Mouse (Mus musculus): ENCODE data around the gene Rrp12. TPM values are rescaled to one million over a fixed set of nuclear protein-coding genes. Genes with fewer than 3 reads are reported as not detected.
"Not testable (repeated sequence)": the region's sequence is repeated elsewhere in the genome, so short reads cannot be mapped to it uniquely, and the experiment has no call there.

Rrp12 gene
- total RNA-seq (2015; ENCODE audit: low replicate concordance) (1.1 and 2.1 TPM in 2 replicates), total RNA-seq (2017; ENCODE audit: low replicate concordance) (1.2 TPM in 1 of 2 replicates, not detected in the other)

DNA sequence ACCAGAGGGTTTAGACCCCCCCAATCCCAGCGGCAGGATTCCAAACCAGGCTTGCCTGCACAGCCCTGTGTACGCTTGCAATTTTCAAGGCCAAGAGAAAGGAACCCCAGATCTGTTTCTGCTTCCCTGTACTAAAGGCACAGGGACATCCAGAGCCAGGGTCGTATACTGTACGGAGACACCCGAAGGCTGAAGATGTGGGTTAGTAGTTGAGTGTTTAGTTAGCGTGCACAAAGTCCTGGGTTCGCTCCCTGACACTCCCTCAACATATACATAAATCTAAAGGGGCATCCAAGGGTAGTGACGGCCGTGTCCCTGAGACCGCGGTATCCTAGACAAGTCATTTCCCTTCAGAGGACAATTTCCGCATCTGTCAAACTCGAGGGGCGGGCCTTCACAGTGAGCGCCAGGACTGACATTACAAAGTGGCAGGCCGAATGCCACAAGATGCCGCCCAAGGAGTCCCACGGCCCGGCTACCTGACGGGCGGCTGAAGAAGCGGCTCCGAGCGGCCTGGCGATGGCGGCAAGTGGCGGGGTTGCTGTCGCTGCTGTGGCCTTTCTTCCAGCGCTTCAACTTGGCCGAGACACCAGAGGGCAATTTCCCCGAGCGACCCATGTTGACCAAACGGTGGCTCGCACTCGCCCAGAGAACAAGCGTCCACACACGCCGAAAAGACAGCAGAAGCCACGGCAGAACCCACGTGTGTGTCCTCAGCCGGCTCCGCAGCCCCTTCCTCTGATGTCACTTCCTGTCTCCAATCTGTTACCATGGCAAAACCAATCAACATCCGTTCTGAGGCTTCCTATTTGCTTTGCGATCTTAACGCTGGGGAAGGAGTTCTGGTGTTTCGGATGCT, at the start of gene Rrp12:
Gene Rrp12 (minus strand): TSS at position 714 of the 859 bp plus-strand sequence.
- peak; percentile 94 for ATAC-seq (replicated peaks; ENCODE audit: low FRiP score, poor library complexity, severe bottlenecking)

DNA sequence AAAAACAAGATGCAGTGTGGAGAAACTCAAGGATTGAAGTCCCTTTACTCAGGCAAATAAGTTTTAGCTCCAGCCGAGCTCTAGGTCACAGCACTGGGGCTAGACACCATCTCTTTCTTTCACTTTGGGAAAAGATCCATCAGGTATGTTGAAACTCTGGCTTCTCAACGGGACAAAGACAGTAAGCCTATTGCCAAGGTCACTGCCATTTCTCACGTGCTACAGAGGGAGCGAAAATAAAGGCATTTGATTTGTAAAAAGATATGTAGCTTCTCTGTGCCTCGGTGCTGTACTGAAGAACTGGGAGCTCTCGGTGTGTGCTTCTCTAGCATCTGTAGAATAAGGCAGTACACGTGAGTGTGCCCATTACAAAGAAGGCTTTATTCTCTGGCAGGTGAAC, 47.9 kb upstream of the Rrp12 start:
- ATAC-seq (replicated peaks; ENCODE audit: low FRiP score, poor library complexity, severe bottlenecking) = no peak

DNA sequence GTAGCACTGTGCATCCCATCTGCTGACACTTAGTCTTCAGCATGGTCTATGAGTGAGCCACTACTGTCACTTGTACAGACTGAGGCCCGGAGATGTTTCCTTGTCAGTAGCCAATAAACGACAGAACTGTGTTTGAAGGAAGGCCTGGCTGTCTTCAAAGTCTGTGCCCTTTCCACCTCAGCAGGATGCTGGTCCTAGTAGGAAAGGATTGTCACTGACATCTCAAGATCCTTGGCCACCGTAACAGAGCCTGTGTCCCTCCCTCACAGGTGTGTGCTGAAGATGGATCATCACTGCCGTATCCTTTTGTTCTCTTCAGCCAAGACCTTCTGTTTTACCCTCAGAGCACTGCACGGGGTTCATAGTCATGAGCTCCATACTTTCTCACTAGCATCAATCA, 42.6 kb upstream of the Rrp12 start:
- no peak for ATAC-seq (replicated peaks; ENCODE audit: low FRiP score, poor library complexity, severe bottlenecking)

DNA sequence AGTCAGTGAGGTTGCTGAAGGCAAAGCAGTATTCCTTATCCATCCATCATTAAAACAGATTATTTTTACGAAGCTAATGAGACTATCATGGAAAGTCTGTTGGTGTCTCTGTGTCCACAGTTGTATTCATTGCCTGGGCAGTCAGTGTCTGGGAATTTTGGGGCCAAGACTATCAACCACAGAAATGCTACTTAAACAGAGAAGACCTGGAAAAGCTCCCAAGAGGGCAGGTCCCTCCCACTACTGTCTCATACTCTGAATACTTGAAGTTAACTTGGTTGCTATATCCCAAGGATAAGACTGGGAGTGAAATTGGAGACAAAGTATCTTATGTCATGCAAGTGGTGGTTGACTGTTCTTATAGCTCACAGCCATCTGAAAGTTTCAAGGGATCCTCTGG, 39.9 kb upstream of the Rrp12 start:
- no peak for ATAC-seq (replicated peaks; ENCODE audit: low FRiP score, poor library complexity, severe bottlenecking)

DNA sequence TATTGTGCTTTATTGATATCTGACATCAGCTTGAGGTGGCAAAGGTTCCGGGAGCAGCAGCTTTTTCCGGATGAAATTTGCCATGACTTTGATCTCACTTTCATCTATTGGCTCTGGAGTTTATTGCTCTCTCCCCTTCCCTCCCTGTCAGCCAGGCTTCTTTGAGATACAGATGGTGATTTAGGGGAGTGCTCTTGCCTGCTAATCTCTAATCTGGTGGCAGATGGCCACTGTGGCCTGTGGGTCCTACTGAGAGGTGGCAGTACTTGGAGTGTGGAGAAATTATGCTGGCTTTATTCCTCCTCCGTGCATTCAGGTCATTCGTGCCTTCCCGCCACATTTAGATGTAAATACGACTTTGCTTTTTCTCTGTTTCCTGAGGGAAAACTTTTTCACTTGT, 38.2 kb upstream of the Rrp12 start:
- ATAC-seq (replicated peaks; ENCODE audit: low FRiP score, poor library complexity, severe bottlenecking) = peak; percentile 36; the same call in 1 of the 2 replicates

DNA sequence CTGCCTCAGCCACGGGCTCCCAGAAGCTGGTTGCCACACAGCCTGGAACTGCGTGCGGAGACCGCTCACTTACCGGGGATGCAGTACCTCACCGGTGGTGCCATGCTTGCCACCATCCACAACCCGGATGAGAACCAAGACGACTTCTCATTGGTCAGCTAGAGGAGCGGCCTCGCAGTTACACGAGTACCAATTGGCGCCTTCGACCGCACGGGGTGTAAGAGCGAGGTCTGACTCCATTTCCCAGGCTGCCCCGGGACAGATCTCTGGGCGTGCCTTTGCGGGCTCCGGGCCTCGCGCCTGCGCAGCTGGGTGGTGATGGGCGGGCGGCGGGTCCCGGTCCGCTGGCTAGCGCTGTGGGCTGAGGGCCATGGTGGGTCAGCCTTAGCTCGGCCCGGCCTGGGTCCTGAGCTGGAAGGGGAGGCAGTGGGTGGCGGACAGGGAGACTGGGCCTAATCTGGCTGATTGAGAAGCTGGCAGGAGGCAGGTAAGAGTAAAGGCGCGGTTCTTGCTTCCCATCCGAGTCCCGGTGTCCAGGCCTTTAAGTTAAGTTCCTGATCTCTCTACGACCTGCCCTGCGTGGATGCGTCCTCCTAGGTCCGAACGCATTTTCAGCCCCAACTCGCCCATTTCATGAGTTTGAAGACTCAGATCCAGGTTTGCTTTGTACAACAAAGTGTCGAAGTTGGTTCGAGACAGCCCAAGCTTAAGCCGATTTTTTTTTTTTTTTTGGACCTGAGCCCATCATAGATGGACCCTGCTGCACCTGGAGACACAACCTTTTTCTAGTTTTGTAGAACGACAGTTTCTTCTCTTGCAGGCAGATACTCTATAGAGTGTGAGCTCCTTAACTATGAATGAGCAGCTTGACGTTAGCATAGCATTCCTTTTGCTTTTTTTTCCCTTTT, 37.5 kb upstream of the Rrp12 start, which contains the start of the genes Exosc1 and Zdhhc16:
Gene Exosc1 (minus strand): TSS at position 245 of the 908 bp plus-strand sequence.
Gene Zdhhc16 (plus strand): TSS at position 302 of the 908 bp plus-strand sequence.
- ATAC-seq (replicated peaks; ENCODE audit: low FRiP score, poor library complexity, severe bottlenecking) = peak; percentile 97

DNA sequence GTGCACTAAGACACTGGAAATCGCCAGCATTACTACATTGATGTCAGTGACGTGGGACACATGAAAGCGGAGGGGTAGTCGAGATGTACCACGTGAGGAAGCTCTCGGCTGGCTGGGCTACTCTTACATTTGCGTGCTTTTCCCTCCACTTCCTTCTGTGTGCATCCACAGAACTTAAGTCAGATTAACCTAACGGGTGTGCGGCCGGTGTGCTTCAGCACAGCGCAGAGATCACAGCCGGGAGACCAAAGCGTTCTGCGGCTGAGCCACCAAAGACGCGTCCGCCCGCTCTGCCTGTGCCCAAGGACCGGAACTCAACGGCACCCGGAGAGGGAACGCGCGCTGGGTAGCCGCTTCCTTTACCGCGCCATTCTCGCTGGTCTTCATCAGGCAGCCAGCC, 36.7 kb upstream of the Rrp12 start:
- peak; percentile 47 for ATAC-seq (replicated peaks; ENCODE audit: low FRiP score, poor library complexity, severe bottlenecking)

DNA sequence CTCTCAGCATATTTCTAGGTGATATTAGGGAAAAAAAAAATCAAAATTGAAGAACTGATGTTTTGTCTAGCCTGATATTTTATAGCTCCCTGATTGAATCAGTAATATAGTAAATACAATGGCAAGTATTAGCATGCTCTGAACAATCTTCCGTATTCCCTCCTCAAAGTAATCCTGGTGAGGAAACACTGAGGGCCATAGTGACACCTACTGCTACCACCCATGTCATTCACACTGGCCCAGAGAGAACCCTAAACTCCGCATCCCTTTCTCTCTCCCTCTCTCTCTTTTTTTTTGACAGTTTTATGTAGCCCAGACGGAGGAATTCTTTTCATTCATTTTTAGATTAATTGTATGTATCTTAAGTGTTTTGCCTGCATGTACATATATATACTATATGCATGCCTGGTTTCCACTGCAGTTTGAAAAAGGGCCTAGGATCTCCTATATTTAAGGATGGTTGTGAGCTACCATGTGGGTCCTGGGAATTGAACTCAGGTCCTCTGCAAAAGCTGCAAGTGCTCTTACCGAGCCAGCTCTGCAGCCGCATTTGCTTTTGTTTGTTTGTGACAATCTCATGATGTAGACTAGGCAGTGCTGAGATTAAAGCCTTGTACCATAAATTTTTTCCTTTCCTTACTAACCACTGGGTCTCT, 24.6 kb upstream of the Rrp12 start:
- no peak for ATAC-seq (replicated peaks; ENCODE audit: low FRiP score, poor library complexity, severe bottlenecking)

DNA sequence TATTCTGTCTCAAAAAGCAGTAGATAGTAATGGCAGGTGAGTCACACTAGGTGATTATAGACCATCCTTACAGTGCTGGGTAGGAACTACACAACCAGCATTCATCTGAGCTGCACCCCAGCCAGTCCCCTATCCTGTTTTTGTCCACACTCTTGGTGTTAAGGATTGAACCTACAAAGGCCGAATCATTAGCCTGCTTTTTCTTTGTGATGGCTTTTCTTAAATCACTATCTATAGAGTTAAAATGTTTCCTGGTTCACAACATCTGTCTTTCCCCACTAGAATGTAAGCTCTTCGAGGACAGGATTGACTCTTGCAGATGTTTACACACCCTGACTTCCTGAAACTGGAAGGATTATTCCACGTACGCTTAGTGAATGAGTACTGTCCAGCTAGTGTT, 23.5 kb upstream of the Rrp12 start:
- ATAC-seq (replicated peaks; ENCODE audit: low FRiP score, poor library complexity, severe bottlenecking) = no peak

DNA sequence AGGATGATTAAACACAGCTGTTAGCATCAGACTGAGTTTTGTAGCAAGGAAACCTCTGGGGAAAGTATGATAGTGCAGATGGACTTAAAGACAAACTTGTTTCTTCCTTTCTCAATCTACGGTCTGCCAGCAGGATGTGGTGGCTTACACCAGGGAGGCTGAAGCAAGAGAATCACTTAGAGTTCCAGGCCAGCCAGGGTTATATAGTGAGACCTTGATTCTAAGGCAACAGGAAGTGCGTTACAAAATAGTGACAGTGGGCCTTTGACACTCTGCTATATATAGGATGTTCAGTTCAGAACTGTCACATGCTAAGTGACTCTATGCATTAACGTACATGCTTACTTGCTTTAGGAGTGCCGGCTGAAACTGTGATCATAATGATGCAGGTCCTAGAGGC, 20.9 kb upstream of the Rrp12 start:
- ATAC-seq (replicated peaks; ENCODE audit: low FRiP score, poor library complexity, severe bottlenecking) = no peak

DNA sequence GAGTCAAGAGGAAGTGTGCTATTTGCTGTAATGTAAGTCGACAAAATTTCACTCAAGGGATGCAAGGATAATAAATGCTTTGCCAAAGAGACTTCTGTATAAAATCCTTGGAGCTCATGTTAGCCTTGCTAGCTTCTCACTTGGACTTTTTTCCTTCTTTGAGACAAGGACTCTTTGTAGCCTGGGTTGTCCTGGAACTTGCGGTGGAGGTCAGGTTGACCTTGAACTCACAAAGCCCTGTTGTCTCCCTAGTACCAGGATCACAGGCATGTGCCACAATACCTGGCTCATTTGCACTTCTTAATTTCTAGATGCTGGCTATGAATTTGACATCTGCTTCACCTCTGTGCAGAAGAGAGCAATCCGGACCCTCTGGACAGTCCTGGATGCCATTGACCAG, 19.3 kb upstream of the Rrp12 start:
- no peak for ATAC-seq (replicated peaks; ENCODE audit: low FRiP score, poor library complexity, severe bottlenecking)

DNA sequence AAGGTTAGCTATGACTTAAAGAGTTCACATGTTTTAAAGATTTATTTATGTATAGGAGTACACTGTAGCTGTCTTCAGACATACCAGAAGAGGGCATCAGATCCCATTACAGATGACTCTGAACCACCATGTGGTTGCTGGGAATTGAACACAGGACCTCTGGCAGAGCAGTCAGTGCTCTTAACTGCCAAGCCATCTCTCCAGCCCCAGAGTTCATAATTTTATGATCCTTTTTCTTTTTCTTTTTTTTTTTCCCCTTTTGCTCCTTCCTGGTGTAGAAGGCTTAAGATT, 18.6 kb upstream of the Rrp12 start:
- ATAC-seq (replicated peaks; ENCODE audit: low FRiP score, poor library complexity, severe bottlenecking) = not testable (repeated sequence)

DNA sequence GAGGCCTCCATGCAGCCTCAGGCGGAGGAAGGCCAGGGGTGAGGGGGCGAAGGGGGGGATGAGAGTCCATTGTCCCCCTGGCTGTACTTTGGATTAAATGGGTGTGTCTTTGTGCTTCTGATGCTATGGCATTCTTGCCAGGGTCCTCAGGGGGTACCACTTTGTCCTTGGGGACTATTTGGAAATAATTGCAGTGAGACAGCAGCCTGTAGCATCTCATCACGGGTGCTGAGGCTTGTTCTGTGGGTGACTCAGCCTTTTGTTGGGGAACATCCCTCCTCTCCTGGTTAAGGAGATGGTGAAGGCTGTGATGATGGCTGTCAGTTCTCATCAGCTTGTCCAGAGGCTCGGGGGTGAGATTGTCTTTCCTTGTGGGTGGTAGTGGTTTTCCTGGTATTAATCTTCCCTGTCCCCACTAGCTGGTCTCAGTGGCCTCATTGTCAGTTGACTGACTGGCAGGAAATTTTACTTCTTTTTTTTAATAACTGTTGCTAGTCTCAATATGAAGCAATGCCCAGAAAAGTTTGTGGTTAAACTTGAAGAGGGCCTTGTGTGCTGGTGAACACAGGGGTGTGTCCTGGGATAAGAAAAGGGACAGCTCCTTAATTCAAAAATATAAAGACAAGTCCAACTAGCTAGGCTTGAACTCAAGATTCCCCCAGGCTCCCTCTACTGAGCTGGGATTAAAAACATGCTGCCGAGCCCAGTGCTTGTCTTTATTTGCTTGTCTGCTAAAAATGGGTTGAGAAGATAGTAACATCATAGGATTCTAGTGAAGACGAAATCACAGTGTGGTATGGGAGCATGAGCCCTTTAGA, 18.0 kb upstream of the Rrp12 start:
- no peak for ATAC-seq (replicated peaks; ENCODE audit: low FRiP score, poor library complexity, severe bottlenecking)

DNA sequence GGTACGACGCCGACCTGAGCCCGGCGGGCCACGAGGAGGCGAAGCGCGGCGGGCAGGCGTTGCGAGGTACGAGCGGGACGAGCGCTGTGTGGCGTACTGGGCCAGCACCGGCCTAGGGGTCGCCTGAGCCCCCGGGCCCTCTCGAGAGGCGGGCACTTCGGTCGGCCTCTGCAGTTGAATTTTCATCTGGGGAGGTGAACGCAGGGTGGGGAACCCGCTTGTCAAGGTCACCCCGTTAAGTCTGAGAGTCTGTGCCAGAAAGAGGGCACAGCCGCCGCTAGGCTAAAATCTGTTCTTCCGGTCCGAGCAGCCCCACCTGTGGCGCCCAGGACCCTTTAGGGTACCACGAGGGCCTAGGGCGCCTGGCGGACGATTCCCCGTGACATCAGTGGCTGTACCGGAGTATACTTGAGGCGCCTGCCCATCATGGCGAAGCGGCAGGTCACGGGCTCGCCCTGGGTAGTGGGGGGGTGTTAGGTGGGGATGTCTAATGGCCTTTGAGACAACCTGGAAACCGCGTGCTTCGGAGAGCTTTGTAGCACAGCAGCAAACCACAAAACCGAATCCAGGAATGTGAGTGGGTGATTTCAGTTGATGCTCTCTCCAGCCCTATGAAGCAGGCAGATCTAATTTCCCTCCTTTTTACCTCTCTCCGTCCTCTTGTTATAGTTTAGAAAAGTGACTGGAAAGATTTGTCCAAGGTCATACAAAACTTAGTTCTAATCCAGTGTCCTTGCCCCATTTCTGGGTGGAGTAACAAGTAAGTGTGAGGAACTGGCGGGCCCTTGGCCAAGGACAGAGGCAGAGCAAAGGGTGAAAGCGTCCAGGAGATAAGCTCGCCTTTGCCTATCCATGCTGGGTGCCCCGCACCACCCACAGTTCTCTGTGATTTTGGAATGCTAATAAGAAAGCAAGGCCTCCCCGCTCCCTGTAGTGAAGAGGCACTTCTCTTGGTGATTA, 16.4 kb upstream of the Rrp12 start:
- ATAC-seq (replicated peaks; ENCODE audit: low FRiP score, poor library complexity, severe bottlenecking) = no peak

DNA sequence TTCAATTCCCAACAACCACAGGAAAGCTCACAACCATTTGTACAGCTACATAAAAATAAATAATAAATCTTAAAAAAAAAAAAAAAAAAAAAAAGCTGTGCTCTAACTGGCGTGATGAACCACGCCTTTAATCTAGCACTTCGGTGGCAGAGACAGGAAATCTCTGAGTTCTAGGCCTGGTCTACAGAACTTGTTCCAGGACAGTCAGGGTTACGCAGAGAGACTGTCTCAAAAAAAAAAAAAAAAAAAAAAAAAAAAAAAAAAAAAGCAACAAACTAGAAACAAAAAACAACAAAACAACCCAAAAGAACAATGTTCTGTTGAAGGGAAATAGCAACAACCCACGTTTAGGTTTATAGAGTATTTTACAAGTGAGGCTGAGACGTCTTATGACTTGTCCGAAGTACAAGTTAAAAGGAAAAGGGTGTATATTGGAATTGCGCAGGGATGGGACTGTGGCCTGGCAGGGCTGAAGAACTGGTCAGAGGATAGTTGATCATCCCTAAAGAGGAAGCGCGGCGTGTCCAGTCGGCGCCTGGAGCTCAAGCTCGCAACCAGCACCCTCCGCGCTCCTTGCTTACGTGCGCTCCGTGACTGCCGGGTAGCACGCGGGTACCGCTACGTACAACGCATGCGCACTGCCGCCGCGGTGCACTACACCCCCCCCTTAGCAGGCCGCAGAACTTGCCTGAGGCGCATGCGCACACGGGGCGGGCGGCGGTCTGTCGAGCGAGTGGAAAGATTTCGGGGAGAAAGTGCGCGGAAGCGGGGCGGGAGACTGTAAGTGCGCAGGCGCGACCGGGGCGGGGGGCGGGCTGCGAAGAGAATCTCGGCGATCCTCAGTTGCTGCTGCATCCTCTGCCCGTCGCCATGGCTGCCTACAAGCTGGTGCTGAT, 15.5 kb upstream of the Rrp12 start, which contains the start of gene Pgam1:
Gene Pgam1 (plus strand): TSS at position 746 of the 896 bp plus-strand sequence.
- peak; percentile 93 for ATAC-seq (replicated peaks; ENCODE audit: low FRiP score, poor library complexity, severe bottlenecking)

DNA sequence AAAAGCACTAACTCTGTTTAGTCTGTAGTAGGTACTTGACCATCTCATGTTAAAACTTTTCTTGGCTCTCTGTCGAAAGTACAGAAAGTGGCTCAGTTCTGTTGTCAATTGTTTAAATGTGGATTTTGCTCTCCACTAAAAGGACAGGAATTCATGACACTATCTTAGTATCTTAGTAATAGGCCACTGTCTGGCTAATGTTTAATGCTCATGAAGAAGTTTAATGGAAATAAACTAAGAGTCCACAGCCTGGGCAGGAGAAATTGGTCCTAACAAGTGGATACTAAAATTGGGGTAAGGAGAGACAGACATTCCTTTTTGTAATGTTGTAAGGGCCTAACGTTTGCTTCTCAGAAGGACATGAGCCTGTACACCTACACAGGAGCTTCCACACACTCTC, 14.4 kb upstream of the Rrp12 start:
- ATAC-seq (replicated peaks; ENCODE audit: low FRiP score, poor library complexity, severe bottlenecking) = no peak

DNA sequence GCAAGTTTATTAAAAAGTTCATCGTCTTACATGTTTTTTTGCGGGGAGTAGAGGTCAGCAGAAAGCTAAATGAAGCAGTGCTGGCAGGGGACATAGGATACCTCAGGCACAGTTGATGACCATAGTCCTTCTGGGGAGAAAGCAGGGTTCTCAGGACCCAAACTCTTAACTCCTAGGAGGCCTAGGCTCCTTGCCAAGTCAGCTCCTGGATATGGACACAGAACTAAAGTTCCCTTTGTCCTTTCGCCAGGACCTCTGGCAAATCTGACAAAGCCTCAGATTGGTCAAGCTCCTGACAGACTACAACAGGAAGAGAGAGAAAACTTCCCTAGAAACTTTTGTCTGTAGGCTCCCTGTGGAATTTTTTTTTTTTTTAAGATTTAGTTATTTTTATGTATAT, 12.8 kb upstream of the Rrp12 start:
- no peak for ATAC-seq (replicated peaks; ENCODE audit: low FRiP score, poor library complexity, severe bottlenecking)
